Mouse (Mus musculus): Measurements from ENCODE around the gene Abr. TPM values are rescaled to one million over a fixed set of nuclear protein-coding genes. Genes with fewer than 3 reads are reported as not detected.

Gene Abr
- polyA plus RNA-seq, 1 experiment = 30.6 TPM

GRCm38 (mm10) chr11:76385746-76386145 lies 236.4 kb downstream of the Abr start:
- Histone ChIP-seq H3K4me3 (ENCODE audit: low read depth, low read length) (no peak overlapping the region), H3K4me1 (ENCODE audit: control insufficient read depth, insufficient read depth, low read length) (peaks cover 5% of the 10 kb centered on the region)
- TF ChIP-seq POLR2A (IDR thresholded peaks at IDR 0.05; ENCODE audit: insufficient read depth, low read length) = no peak
- 0 out of 2 replicates have a peak, but pooled peaks have one; percentile 46 for TF ChIP-seq EP300 (IDR thresholded peaks at IDR 0.05; ENCODE audit: insufficient read depth, low read depth, low read length)
- no peak for TF ChIP-seq CTCF (IDR thresholded peaks at IDR 0.05; ENCODE audit: low read depth, low read length)

GRCm38 (mm10) chr11:76385017-76385416 lies 237.1 kb downstream of the Abr start:
- Histone ChIP-seq H3K4me3 (ENCODE audit: low read depth, low read length) (no peak overlapping the region), H3K9me3 (replicated peaks; ENCODE audit: control insufficient read depth, insufficient read depth, low read length, poor library complexity, severe bottlenecking) (no peaks in the 10 kb centered on the region), H3K27me3 (ENCODE audit: control insufficient read depth, insufficient read depth, low read length, poor library complexity, severe bottlenecking) (no peaks in the 10 kb centered on the region), H3K4me1 (ENCODE audit: control insufficient read depth, insufficient read depth, low read length) (peaks cover 5% of the 10 kb centered on the region), H3K36me3 (ENCODE audit: control insufficient read depth, insufficient read depth, low read length, poor library complexity, severe bottlenecking) (no peaks in the 10 kb centered on the region), H3K27ac (ENCODE audit: insufficient read depth, low read length) (peak overlapping the region; percentile 26), H3K9ac (ENCODE audit: low read depth, poor library complexity, severe bottlenecking) (no peak overlapping the region; the same call in 1 of the 2 replicates)
- TF ChIP-seq CTCF (IDR thresholded peaks at IDR 0.05; ENCODE audit: low read depth, low read length) = no peak
- no peak for TF ChIP-seq EP300 (IDR thresholded peaks at IDR 0.05; ENCODE audit: insufficient read depth, low read depth, low read length)
- no peak for TF ChIP-seq POLR2A (IDR thresholded peaks at IDR 0.05; ENCODE audit: insufficient read depth, low read length)

More at GRCm38 (mm10) chr11:76385746-76386145, 236.4 kb downstream of the Abr start:
- Histone ChIP-seq H3K9ac (ENCODE audit: low read depth, poor library complexity, severe bottlenecking) (no peak overlapping the region; the same call in 1 of the 2 replicates), H3K27ac (ENCODE audit: insufficient read depth, low read length) (peak overlapping the region; percentile 26), H3K27me3 (ENCODE audit: control insufficient read depth, insufficient read depth, low read length, poor library complexity, severe bottlenecking) (no peaks in the 10 kb centered on the region), H3K9me3 (replicated peaks; ENCODE audit: control insufficient read depth, insufficient read depth, low read length, poor library complexity, severe bottlenecking) (no peaks in the 10 kb centered on the region), H3K36me3 (ENCODE audit: control insufficient read depth, insufficient read depth, low read length, poor library complexity, severe bottlenecking) (no peaks in the 10 kb centered on the region)

DNA sequence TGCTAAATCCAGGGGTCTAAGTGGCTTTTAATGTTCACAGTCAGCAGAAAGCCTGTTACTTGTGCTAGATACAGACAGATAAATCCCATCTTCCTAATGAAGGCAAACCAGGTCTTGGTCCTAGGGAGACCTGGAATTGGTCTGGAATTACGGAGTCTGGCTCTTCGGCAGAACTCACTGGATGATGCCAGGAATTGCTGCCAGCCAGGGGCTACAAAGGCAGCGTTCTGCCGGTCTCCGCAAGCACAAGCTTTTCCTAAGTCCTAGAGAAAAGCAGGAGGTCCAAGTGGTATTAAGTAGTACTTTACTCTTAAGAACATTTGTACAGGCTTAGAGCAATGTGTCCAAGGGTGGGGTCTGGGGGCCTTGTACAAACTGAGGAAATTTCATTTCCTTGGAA lies 237.8 kb downstream of the Abr start:
- no peaks in the 10 kb centered on the region for H3K9me3 ChIP-seq (replicated peaks; ENCODE audit: control insufficient read depth, insufficient read depth, low read length, poor library complexity, severe bottlenecking)
- H3K27ac ChIP-seq (ENCODE audit: insufficient read depth, low read length) = no peak overlapping the region
- TF ChIP-seq CTCF (IDR thresholded peaks at IDR 0.05; ENCODE audit: low read depth, low read length) (no peak), POLR2A (IDR thresholded peaks at IDR 0.05; ENCODE audit: insufficient read depth, low read length) (no peak), EP300 (IDR thresholded peaks at IDR 0.05; ENCODE audit: insufficient read depth, low read depth, low read length) (no peak)
- no peak overlapping the region for H3K4me3 ChIP-seq (ENCODE audit: low read depth, low read length)
- no peak overlapping the region for H3K9ac ChIP-seq (ENCODE audit: low read depth, poor library complexity, severe bottlenecking)
- no peaks in the 10 kb centered on the region for H3K27me3 ChIP-seq (ENCODE audit: control insufficient read depth, insufficient read depth, low read length, poor library complexity, severe bottlenecking)
- no peaks in the 10 kb centered on the region for H3K36me3 ChIP-seq (ENCODE audit: control insufficient read depth, insufficient read depth, low read length, poor library complexity, severe bottlenecking)
- H3K4me1 ChIP-seq (ENCODE audit: control insufficient read depth, insufficient read depth, low read length) = peaks cover 5% of the 10 kb centered on the region

- no peaks in the 10 kb centered on the region for H3K27me3 ChIP-seq (ENCODE audit: control insufficient read depth, insufficient read depth, low read length, poor library complexity, severe bottlenecking)
- no peak overlapping the region for H3K9ac ChIP-seq (ENCODE audit: low read depth, poor library complexity, severe bottlenecking)
- H3K27ac ChIP-seq (ENCODE audit: insufficient read depth, low read length) = no peak overlapping the region
- TF ChIP-seq EP300 (IDR thresholded peaks at IDR 0.05; ENCODE audit: insufficient read depth, low read depth, low read length) = no peak
- no peak for TF ChIP-seq CTCF (IDR thresholded peaks at IDR 0.05; ENCODE audit: low read depth, low read length)
- TF ChIP-seq POLR2A (IDR thresholded peaks at IDR 0.05; ENCODE audit: insufficient read depth, low read length) = no peak
- peaks cover 5% of the 10 kb centered on the region for H3K4me1 ChIP-seq (ENCODE audit: control insufficient read depth, insufficient read depth, low read length)
- H3K4me3 ChIP-seq (ENCODE audit: low read depth, low read length) = no peak overlapping the region
- H3K9me3 ChIP-seq (replicated peaks; ENCODE audit: control insufficient read depth, insufficient read depth, low read length, poor library complexity, severe bottlenecking) = no peaks in the 10 kb centered on the region
- no peaks in the 10 kb centered on the region for H3K36me3 ChIP-seq (ENCODE audit: control insufficient read depth, insufficient read depth, low read length, poor library complexity, severe bottlenecking)
These were observed 239.3 kb downstream of the Abr start for GRCm38 (mm10) chr11:76382711-76383324.

DNA sequence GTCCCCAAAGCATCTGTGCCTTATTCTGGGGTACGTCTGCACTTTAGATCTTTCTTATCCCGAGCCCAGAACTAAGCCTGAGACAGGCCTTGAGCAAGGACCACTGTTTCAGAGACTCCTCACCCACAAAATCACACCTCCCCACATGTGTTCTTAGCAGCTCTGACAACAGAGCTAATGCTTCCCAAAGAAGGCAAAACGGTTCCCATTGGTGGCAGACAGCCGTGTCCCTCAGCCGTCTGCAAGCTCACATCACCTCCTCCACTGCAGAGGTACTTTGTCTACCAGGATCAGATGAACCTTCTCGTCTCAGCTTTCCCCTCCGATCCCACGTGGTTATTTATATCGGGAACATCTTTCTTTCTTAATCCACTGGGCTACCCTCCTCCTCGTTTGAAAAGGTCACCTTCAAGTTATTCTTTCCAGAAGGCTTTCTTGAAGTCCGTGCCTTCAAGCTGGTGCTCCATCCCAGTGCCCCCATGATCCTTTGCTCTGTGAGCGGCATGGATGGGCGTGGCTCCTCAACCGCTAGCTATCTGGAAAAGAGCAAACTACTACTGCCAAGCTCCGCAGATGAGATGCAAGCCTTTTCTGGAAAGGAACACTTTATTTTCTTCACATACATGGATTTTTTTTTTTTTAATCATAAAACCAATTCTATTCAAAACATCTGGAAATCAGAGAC lies 240.8 kb downstream of the Abr start:
- H3K9me3 ChIP-seq (replicated peaks; ENCODE audit: control insufficient read depth, insufficient read depth, low read length, poor library complexity, severe bottlenecking) = no peaks in the 10 kb centered on the region
- H3K36me3 ChIP-seq (ENCODE audit: control insufficient read depth, insufficient read depth, low read length, poor library complexity, severe bottlenecking) = no peaks in the 10 kb centered on the region
- no peak overlapping the region for H3K4me3 ChIP-seq (ENCODE audit: low read depth, low read length)
- H3K9ac ChIP-seq (ENCODE audit: low read depth, poor library complexity, severe bottlenecking) = no peak overlapping the region
- no peak for TF ChIP-seq CTCF (IDR thresholded peaks at IDR 0.05; ENCODE audit: low read depth, low read length)
- 0 out of 2 replicates have a peak, but pooled peaks have one; percentile 20 for TF ChIP-seq EP300 (IDR thresholded peaks at IDR 0.05; ENCODE audit: insufficient read depth, low read depth, low read length)
- H3K27ac ChIP-seq (ENCODE audit: insufficient read depth, low read length) = no peak overlapping the region
- peaks cover 4% of the 10 kb centered on the region for H3K4me1 ChIP-seq (ENCODE audit: control insufficient read depth, insufficient read depth, low read length)
- H3K27me3 ChIP-seq (ENCODE audit: control insufficient read depth, insufficient read depth, low read length, poor library complexity, severe bottlenecking) = no peaks in the 10 kb centered on the region

- Histone ChIP-seq H3K9ac (ENCODE audit: low read depth, poor library complexity, severe bottlenecking) (no peak overlapping the region), H3K27me3 (ENCODE audit: control insufficient read depth, insufficient read depth, low read length, poor library complexity, severe bottlenecking) (no peaks in the 10 kb centered on the region), H3K4me1 (ENCODE audit: control insufficient read depth, insufficient read depth, low read length) (peaks cover under 1% of the 10 kb centered on the region), H3K9me3 (replicated peaks; ENCODE audit: control insufficient read depth, insufficient read depth, low read length, poor library complexity, severe bottlenecking) (no peaks in the 10 kb centered on the region), H3K4me3 (ENCODE audit: low read depth, low read length) (no peak overlapping the region), H3K27ac (ENCODE audit: insufficient read depth, low read length) (no peak overlapping the region), H3K36me3 (ENCODE audit: control insufficient read depth, insufficient read depth, low read length, poor library complexity, severe bottlenecking) (no peaks in the 10 kb centered on the region)
- no peak for TF ChIP-seq EP300 (IDR thresholded peaks at IDR 0.05; ENCODE audit: insufficient read depth, low read depth, low read length)
- TF ChIP-seq POLR2A (IDR thresholded peaks at IDR 0.05; ENCODE audit: insufficient read depth, low read length) = no peak
- TF ChIP-seq CTCF (IDR thresholded peaks at IDR 0.05; ENCODE audit: low read depth, low read length) = no peak
These were observed 242.1 kb downstream of the Abr start for GRCm38 (mm10) chr11:76379921-76380544.
